Mouse (Mus musculus) cerebellum, adult 2 months (tissue): Measurements from ENCODE around the gene Nit2. TPM values are rescaled to one million over a fixed set of nuclear protein-coding genes. Genes with fewer than 3 reads are reported as not detected.

Experiments used
- DNase-seq, 2 experiments: peaks; one replicate each; pipeline ENCODE4 v3.0.0; 2021
- H3K27ac ChIP-seq: fragments of 200-500 bp; 2 replicates; pipeline ENCODE4 v1.5.1; 2012; ENCODE audit warnings: low read length, control low read depth, inconsistent platforms; ENCODE audit not compliant: insufficient read depth
- H3K27me3 ChIP-seq: fragments of 200-500 bp; 2 replicates; pipeline ENCODE4 v1.6.1; 2012; ENCODE audit warnings: inconsistent platforms, mild to moderate bottlenecking, low read length, moderate library complexity; ENCODE audit not compliant: control insufficient read depth, insufficient read depth
- H3K4me1 ChIP-seq: fragments of 200-500 bp; 2 replicates; pipeline ENCODE4 v1.6.1; 2011; ENCODE audit warnings: low read length; ENCODE audit not compliant: control insufficient read depth, insufficient read depth
- H3K4me3 ChIP-seq: fragments of 200-500 bp; replicated peaks from 2 replicates; pipeline ENCODE3; 2011; ENCODE audit warnings: mild to moderate bottlenecking, low read depth, low read length, control low read depth; ENCODE audit not compliant: insufficient read depth
- CTCF ChIP-seq: fragments of 200-500 bp; IDR thresholded peaks from 2 replicates; pipeline ENCODE4 v1.5.1; 2011; ENCODE audit warnings: low read depth, mild to moderate bottlenecking, control low read depth, low read length, moderate library complexity, borderline replicate concordance; ENCODE audit not compliant: insufficient read depth
- POLR2A ChIP-seq: fragments of 200-500 bp; IDR thresholded peaks from 2 replicates; pipeline ENCODE4 v1.6.1; 2011; ENCODE audit warnings: low read length, control low read depth, borderline replicate concordance; ENCODE audit not compliant: insufficient read depth
- WGBS: fragments of 180-500 bp; shearing (Covaris S2); methylation state at CpG from one replicate; pipeline ENCODE4 v1.1.7; 2018; 5-methylcytosine and 5-hydroxymethylcytosine counted together
- polyA plus RNA-seq: library from polyadenylated mRNA; depleted of rRNA; stranded (reverse); fragments of >200 nt; gene quantifications from 2 replicates; pipeline ENCODE4 v1.2.3, GENCODE M21; 2012

Nit2 gene
- polyA plus RNA-seq, 1 experiment = 16.5 TPM

GRCm38 (mm10) chr16:57159835-57160234 is 7.3 kb downstream of the Nit2 start:
- 58% methylated on average over 7 of the region's 7 CpGs for WGBS

GRCm38 (mm10) chr16:57157728-57158127 is 9.4 kb downstream of the Nit2 start:
- WGBS = 77% methylated on average over 4 of the region's 4 CpGs
- TF ChIP-seq CTCF = no peak
- no peak for TF ChIP-seq POLR2A

More at GRCm38 (mm10) chr16:57159835-57160234, 7.3 kb downstream of the Nit2 start:
- no peak for DNase-seq
- Histone ChIP-seq H3K27ac (no peak overlapping the region), H3K4me3 (no peak overlapping the region), H3K4me1 (no peaks in the 10 kb centered on the region), H3K27me3 (no peaks in the 10 kb centered on the region)
- TF ChIP-seq POLR2A = no peak
- no peak for TF ChIP-seq CTCF

GRCm38 (mm10) chr16:57157076-57157475 is 10.1 kb downstream of the Nit2 start:
- TF ChIP-seq CTCF (no peak), POLR2A (no peak)
- no peaks in the 10 kb centered on the region for H3K4me1 ChIP-seq
- no peak overlapping the region for H3K4me3 ChIP-seq
- no peak overlapping the region for H3K27ac ChIP-seq
- 92% methylated on average over 4 of the region's 4 CpGs for WGBS
- no peak for DNase-seq
- H3K27me3 ChIP-seq = no peaks in the 10 kb centered on the region

More at GRCm38 (mm10) chr16:57157728-57158127, 9.4 kb downstream of the Nit2 start:
- Histone ChIP-seq H3K27ac (no peak overlapping the region), H3K4me3 (no peak overlapping the region), H3K4me1 (no peaks in the 10 kb centered on the region), H3K27me3 (no peaks in the 10 kb centered on the region)
- DNase-seq = no peak

- Histone ChIP-seq H3K27ac (no peak overlapping the region), H3K4me1 (no peaks in the 10 kb centered on the region), H3K27me3 (no peaks in the 10 kb centered on the region), H3K4me3 (no peak overlapping the region)
- TF ChIP-seq POLR2A = no peak
- TF ChIP-seq CTCF = no peak
- no peak for DNase-seq
These were observed 11.2 kb downstream of the Nit2 start for GRCm38 (mm10) chr16:57155899-57156298.

DNA sequence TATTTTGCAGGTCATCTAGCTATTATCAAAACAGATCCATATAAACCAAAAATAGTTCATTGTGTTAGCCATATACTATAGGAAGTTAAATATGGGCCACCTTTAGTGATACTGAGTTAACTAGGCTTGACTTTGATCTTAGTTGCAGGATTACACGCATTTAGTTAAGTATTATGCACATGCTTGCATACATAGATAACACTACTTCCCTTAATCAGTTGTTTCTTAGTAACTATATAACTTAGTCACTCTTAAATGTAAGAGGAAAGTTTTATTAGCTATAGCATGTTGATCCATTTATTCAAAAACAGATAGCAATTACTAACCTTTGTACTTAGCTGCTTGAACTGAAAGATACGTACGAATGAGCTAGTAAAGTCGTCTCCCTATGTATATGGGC is 15.7 kb downstream of the Nit2 start:
- Histone ChIP-seq H3K27me3 (no peaks in the 10 kb centered on the region), H3K27ac (no peak overlapping the region), H3K4me1 (no peaks in the 10 kb centered on the region), H3K4me3 (no peak overlapping the region)
- TF ChIP-seq POLR2A (no peak), CTCF (no peak)
- 95% methylated on average over 4 of the region's 4 CpGs for WGBS
- no peak for DNase-seq

GRCm38 (mm10) chr16:57144741-57145140 is 22.4 kb downstream of the Nit2 start:
- TF ChIP-seq CTCF = no peak
- 97% methylated on average over 5 of the region's 5 CpGs for WGBS
- Histone ChIP-seq H3K4me3 (no peak overlapping the region), H3K27me3 (no peaks in the 10 kb centered on the region), H3K27ac (no peak overlapping the region), H3K4me1 (no peaks in the 10 kb centered on the region)
- no peak for DNase-seq

DNA sequence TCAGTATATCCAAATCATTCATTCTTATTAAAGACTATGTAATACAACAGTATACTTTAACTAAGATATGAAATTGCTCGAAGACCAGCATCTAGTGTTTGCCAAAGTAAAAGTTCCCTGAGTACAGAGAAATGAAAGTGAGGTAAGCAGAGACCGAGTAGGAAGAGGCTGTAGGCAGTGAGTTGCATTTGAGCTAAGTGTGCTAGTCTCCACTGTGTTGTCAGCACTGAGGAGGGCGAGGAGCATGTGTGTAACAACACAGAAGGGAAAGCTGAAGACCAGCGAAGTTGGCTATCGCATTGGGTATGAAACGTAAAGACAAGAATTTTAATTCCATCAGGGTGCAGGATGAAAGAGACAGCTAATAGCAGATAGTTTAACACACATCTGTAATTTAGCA is 33.5 kb downstream of the Nit2 start:
- no peak for DNase-seq
- WGBS = 91% methylated on average over 6 of the region's 6 CpGs
- Histone ChIP-seq H3K4me3 (no peak overlapping the region), H3K27me3 (no peaks in the 10 kb centered on the region), H3K27ac (no peak overlapping the region), H3K4me1 (no peaks in the 10 kb centered on the region)
- TF ChIP-seq POLR2A (no peak), CTCF (no peak)

GRCm38 (mm10) chr16:57132326-57132725 is 34.8 kb downstream of the Nit2 start:
- H3K27ac ChIP-seq = no peak overlapping the region
- no peaks in the 10 kb centered on the region for H3K27me3 ChIP-seq
- no peak for TF ChIP-seq POLR2A
- no peak for TF ChIP-seq CTCF
- 80% methylated on average over 1 of the region's 1 CpGs for WGBS
- H3K4me3 ChIP-seq = no peak overlapping the region
- DNase-seq = no peak
- H3K4me1 ChIP-seq = no peaks in the 10 kb centered on the region
